Mouse (Mus musculus) thymus, postnatal 0 days (tissue): Measurements from ENCODE around the gene Hic1. TPM values are rescaled to one million over a fixed set of nuclear protein-coding genes. Genes with fewer than 3 reads are reported as not detected.

ENCODE experiments used
- DNase-seq: peaks from one replicate; pipeline ENCODE4 v3.0.0-alpha.2; 2015; ENCODE audit warnings: low spot score
- polyA plus RNA-seq: library from polyadenylated mRNA; unstranded; fragments of >200 nt; fragmentation: Nextera tagmentation; extraction: Ambion mirVana; gene quantifications from 2 replicates; pipeline ENCODE4 v1.2.1, GENCODE M21; 2015

Hic1 gene
- polyA plus RNA-seq, 1 experiment from 2014 or later: 11.0 TPM

- DNase-seq: peak; percentile 26
These were observed 1.4 kb downstream of the Hic1 start for GRCm38 (mm10) chr11:75167643-75168589.

GRCm38 (mm10) chr11:75166861-75167642, 2.3 kb downstream of the Hic1 start:
- DNase-seq: peak; percentile 43

GRCm38 (mm10) chr11:75166193-75166842, 3.0 kb downstream of the Hic1 start:
- no peak for DNase-seq

GRCm38 (mm10) chr11:75165441-75166192, 3.7 kb downstream of the Hic1 start:
- DNase-seq: peak; percentile 77

- DNase-seq: no peak
These were observed 4.6 kb downstream of the Hic1 start for GRCm38 (mm10) chr11:75164750-75165149.

GRCm38 (mm10) chr11:75164051-75164450, 5.3 kb downstream of the Hic1 start:
- no peak for DNase-seq

GRCm38 (mm10) chr11:75163379-75163778, 5.9 kb downstream of the Hic1 start:
- no peak for DNase-seq

- DNase-seq: no peak
These were observed 6.7 kb downstream of the Hic1 start for GRCm38 (mm10) chr11:75162591-75163080.

- DNase-seq: no peak
These were observed 7.8 kb downstream of the Hic1 start for GRCm38 (mm10) chr11:75161417-75162008.

GRCm38 (mm10) chr11:75160954-75161353, 8.4 kb downstream of the Hic1 start:
- no peak for DNase-seq

- peak; percentile 29 for DNase-seq
These were observed 9.8 kb downstream of the Hic1 start for GRCm38 (mm10) chr11:75159564-75159963.

- no peak for DNase-seq
These were observed 10.9 kb downstream of the Hic1 start for GRCm38 (mm10) chr11:75158432-75158831.

GRCm38 (mm10) chr11:75157901-75158300, 11.4 kb downstream of the Hic1 start:
- no peak for DNase-seq

GRCm38 (mm10) chr11:75157037-75157436, 12.3 kb downstream of the Hic1 start:
- no peak for DNase-seq

GRCm38 (mm10) chr11:75156416-75156815, 12.9 kb downstream of the Hic1 start:
- DNase-seq: no peak

GRCm38 (mm10) chr11:75155985-75156384, 13.3 kb downstream of the Hic1 start:
- no peak for DNase-seq

- peak; percentile 39 for DNase-seq
These were observed 15.2 kb downstream of the Hic1 start for GRCm38 (mm10) chr11:75154053-75154585.

- no peak for DNase-seq
These were observed 16.4 kb downstream of the Hic1 start for GRCm38 (mm10) chr11:75152603-75153557.

GRCm38 (mm10) chr11:75150346-75150745, 19.0 kb downstream of the Hic1 start:
- DNase-seq: no peak
